Comparison of ENCODE assay signal across 1 mouse cellular context in genomic region chr10:127667269-127668092, GRCm38 (mm10).
TF ChIP-seq lines count a peak whose summit lies in the region.

No protein-coding gene starts in this region.

TF ChIP-seq in CH12.LX, 34 proteins besides CTCF, POLR2A, EP300 and RAD21 (continued from another document):
- no peak for TF ChIP-seq HCFC1 (IDR thresholded peaks at IDR 0.05; ENCODE audit: low read depth, low read length)
- TF ChIP-seq MEF2A (IDR thresholded peaks at IDR 0.05; ENCODE audit: borderline replicate concordance, low read depth, low read length) = no peak
- TF ChIP-seq E2F4 (IDR thresholded peaks at IDR 0.05; ENCODE audit: insufficient replicate concordance, low read depth, low read length) = no peak
- no peak for TF ChIP-seq CHD1 (IDR thresholded peaks at IDR 0.05; ENCODE audit: low read depth, low read length)
- TF ChIP-seq USF1 (IDR thresholded peaks at IDR 0.05; ENCODE audit: low read depth, low read length) = no peak
- no peak for TF ChIP-seq ELF1 (IDR thresholded peaks at IDR 0.05; ENCODE audit: low read depth, low read length)
- TF ChIP-seq ETS1 (conservative IDR thresholded peaks at IDR 0.05; ENCODE audit: low read depth, low read length) = no peak
- no peak for TF ChIP-seq ZNF384 (IDR thresholded peaks at IDR 0.05; ENCODE audit: low read depth, low read length)
- no peak for TF ChIP-seq GABPA (IDR thresholded peaks at IDR 0.05; ENCODE audit: insufficient replicate concordance, low read depth, low read length)
- no peak for TF ChIP-seq UBTF (IDR thresholded peaks at IDR 0.05; ENCODE audit: low read depth, low read length)
- TF ChIP-seq JUND (conservative IDR thresholded peaks at IDR 0.05; ENCODE audit: low read depth, low read length) = no peak
- TF ChIP-seq MAFK (IDR thresholded peaks at IDR 0.05; ENCODE audit: insufficient replicate concordance, low read length) = no peak
- peak; percentile 7 for TF ChIP-seq MYC (IDR thresholded peaks at IDR 0.05; ENCODE audit: low read depth, low read length)
- peak; percentile 3; the same call in 1 of the 2 replicates for TF ChIP-seq MXI1 (IDR thresholded peaks at IDR 0.05; ENCODE audit: low read depth, low read length)
- TF ChIP-seq JUN (IDR thresholded peaks at IDR 0.05; ENCODE audit: insufficient read depth, low read depth, low read length) = no peak
- TF ChIP-seq MAX (IDR thresholded peaks at IDR 0.05; ENCODE audit: low read length) = no peak; the same call in 1 of the 2 replicates
- TF ChIP-seq SMC3 (IDR thresholded peaks at IDR 0.05; ENCODE audit: low read depth, low read length) = no peak
- no peak for TF ChIP-seq CHD2 (IDR thresholded peaks at IDR 0.05; ENCODE audit: low read length)
- no peak for TF ChIP-seq KAT2A (IDR thresholded peaks at IDR 0.05; ENCODE audit: insufficient replicate concordance, low read length)
- TF ChIP-seq TBP (conservative IDR thresholded peaks at IDR 0.05; ENCODE audit: low read depth, low read length) = no peak
- TF ChIP-seq PAX5 (IDR thresholded peaks at IDR 0.05; ENCODE audit: low read length) = no peak
- peak; percentile 60 for TF ChIP-seq SIN3A (IDR thresholded peaks at IDR 0.05; ENCODE audit: low read length)
- no peak; the same call in 1 of the 2 replicates for TF ChIP-seq MAZ (IDR thresholded peaks at IDR 0.05; ENCODE audit: low read depth, low read length)
- TF ChIP-seq BHLHE40 (IDR thresholded peaks at IDR 0.05; ENCODE audit: low read depth, low read length) = 0 out of 2 replicates have a peak, but pooled peaks have one; percentile 12
- TF ChIP-seq IRF4 (IDR thresholded peaks at IDR 0.05; ENCODE audit: low read depth, low read length) = no peak
